Mouse (Mus musculus) lung, embryonic 15.5 days (tissue): ENCODE measurements around the gene Slc15a4. TPM values are rescaled to one million over a fixed set of nuclear protein-coding genes. Genes with fewer than 3 reads are reported as not detected.

ENCODE experiments used
- ATAC-seq: fragments of 200-750 bp; cut with Nextera tagmentation; 2 replicates; pipeline ENCODE4 v1.8.0; 2017; ENCODE audit warnings: moderate number of reproducible peaks, borderline replicate concordance; ENCODE audit not compliant: low FRiP score, low TSS enrichment; ENCODE audit errors: extremely low read depth
- H3K27ac ChIP-seq: fragments of 300-500 bp; sonication (generic); 2 replicates; pipeline ENCODE4 v1.5.1; 2015; ENCODE audit warnings: moderate library complexity, mild to moderate bottlenecking, inconsistent platforms
- H3K27me3 ChIP-seq: fragments of 300-500 bp; sonication (generic); 2 replicates; pipeline ENCODE4 v1.6.1; 2015; ENCODE audit warnings: inconsistent platforms
- H3K36me3 ChIP-seq: fragments of 300-500 bp; sonication (generic); 2 replicates; pipeline ENCODE4 v1.6.1; 2015; ENCODE audit warnings: inconsistent platforms
- H3K4me1 ChIP-seq: fragments of 300-500 bp; sonication (generic); 2 replicates; pipeline ENCODE4 v1.6.1; 2015; ENCODE audit warnings: inconsistent platforms
- H3K4me2 ChIP-seq: fragments of 300-500 bp; sonication (generic); 2 replicates; pipeline ENCODE4 v1.6.1; 2015; ENCODE audit warnings: inconsistent platforms, mild to moderate bottlenecking, moderate library complexity
- H3K4me3 ChIP-seq: fragments of 300-500 bp; sonication (generic); 2 replicates; pipeline ENCODE4 v1.5.1; 2015; ENCODE audit warnings: mild to moderate bottlenecking, inconsistent platforms
- H3K9ac ChIP-seq: fragments of 300-500 bp; sonication (generic); 2 replicates; pipeline ENCODE4 v1.6.1; 2015; ENCODE audit warnings: inconsistent platforms
- H3K9me3 ChIP-seq: fragments of 300-500 bp; sonication (generic); 2 replicates; pipeline ENCODE4 v1.6.1; 2016; ENCODE audit warnings: inconsistent platforms
- WGBS: fragments of 180-500 bp; shearing (Covaris S2); methylation state at CpG from one replicate; pipeline ENCODE4 v1.1.7; 2015; 5-methylcytosine and 5-hydroxymethylcytosine counted together
- polyA plus RNA-seq: library from polyadenylated mRNA; unstranded; fragments of >200 nt; fragmentation: Nextera tagmentation; extraction: Ambion mirVana; gene quantifications from 2 replicates; pipeline ENCODE4 v1.2.1, GENCODE M21; 2015

The Slc15a4 gene
- 25.5 and 29.0 TPM in 2 replicates for polyA plus RNA-seq

GRCm38 (mm10) chr5:127632167-127633145, at the start of gene Slc15a4, which contains the start of gene Glt1d1:
Gene Slc15a4 (minus strand): TSS chr5:127632897.
Gene Glt1d1 (plus strand): TSS chr5:127632262.
- 0 out of 2 replicates have a peak, but pooled peaks cover 6% of the 10 kb centered on the region for H3K4me1 ChIP-seq
- WGBS: under 1% methylated on average over 62 of the region's 62 CpGs
- H3K4me3 ChIP-seq: peak within 1 kb of the TSS; percentile 42
- 0 out of 2 replicates have a peak, but pooled peaks have one; percentile 35 for ATAC-seq
- no peaks in the 10 kb centered on the region for H3K36me3 ChIP-seq
- H3K4me2 ChIP-seq: peak within 1 kb of the TSS; percentile 79
- peaks cover 38% of the 10 kb centered on the region for H3K27me3 ChIP-seq
- peak within 1 kb of the TSS; percentile 27 for H3K9ac ChIP-seq
- no peak within 1 kb of the TSS for H3K27ac ChIP-seq
- H3K9me3 ChIP-seq: no peaks in the 10 kb centered on the region

DNA sequence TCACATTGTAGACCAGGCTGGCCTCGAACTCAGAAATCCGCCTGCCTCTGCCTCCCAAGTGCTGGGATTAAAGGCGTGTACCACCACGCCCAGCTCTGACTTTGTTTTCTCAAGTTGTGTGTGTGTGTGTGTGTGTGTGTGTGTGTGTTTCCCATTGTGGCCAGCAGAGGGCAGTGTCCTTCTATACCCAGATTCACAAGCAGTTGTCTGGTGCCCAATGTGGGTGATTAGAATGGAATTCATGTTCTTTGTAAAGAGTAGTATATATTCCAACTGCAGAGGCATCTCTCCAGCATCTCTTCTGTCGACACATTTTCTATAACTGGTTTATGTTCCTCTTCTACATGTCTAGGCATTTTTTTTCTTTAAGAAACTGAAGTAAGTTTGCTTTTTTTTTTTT, 45.8 kb upstream of the Slc15a4 start:
- WGBS: 93% methylated on average over 5 of the region's 5 CpGs
- no peak for ATAC-seq
- no peak overlapping the region for H3K4me3 ChIP-seq

DNA sequence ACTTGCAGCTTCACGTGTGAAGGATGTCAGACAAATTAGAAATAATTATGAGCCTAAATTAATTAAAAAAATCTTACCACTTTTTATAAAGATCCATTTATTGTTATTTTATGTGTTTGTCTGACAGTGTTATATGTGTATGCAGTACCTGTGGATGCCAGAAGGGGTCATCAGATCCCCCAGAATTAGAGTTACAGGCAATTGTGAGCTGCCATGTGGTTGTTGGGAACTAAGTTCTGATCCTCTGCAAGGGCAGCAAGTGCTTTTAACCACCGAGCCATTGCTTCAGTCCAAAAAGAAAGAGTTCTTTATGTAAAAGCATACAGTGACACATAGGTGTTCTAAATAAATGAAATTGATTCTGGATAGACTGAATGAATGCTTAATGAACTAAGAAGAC, 44.9 kb upstream of the Slc15a4 start:
- no peaks in the 10 kb centered on the region for H3K27me3 ChIP-seq
- no peaks in the 10 kb centered on the region for H3K4me1 ChIP-seq
- no peaks in the 10 kb centered on the region for H3K9me3 ChIP-seq
- no peaks in the 10 kb centered on the region for H3K36me3 ChIP-seq
- WGBS: 87% methylated on average over 2 of the region's 2 CpGs
- no peak overlapping the region for H3K4me2 ChIP-seq
- no peak overlapping the region for H3K4me3 ChIP-seq
- H3K27ac ChIP-seq: no peak overlapping the region
- no peak for ATAC-seq
- no peak overlapping the region for H3K9ac ChIP-seq

More for the DNA sequence above, 45.8 kb upstream of the Slc15a4 start:
- no peak overlapping the region for H3K9ac ChIP-seq
- no peaks in the 10 kb centered on the region for H3K27me3 ChIP-seq
- no peaks in the 10 kb centered on the region for H3K36me3 ChIP-seq
- no peaks in the 10 kb centered on the region for H3K9me3 ChIP-seq
- H3K4me2 ChIP-seq: no peak overlapping the region
- H3K4me1 ChIP-seq: no peaks in the 10 kb centered on the region
- H3K27ac ChIP-seq: no peak overlapping the region

DNA sequence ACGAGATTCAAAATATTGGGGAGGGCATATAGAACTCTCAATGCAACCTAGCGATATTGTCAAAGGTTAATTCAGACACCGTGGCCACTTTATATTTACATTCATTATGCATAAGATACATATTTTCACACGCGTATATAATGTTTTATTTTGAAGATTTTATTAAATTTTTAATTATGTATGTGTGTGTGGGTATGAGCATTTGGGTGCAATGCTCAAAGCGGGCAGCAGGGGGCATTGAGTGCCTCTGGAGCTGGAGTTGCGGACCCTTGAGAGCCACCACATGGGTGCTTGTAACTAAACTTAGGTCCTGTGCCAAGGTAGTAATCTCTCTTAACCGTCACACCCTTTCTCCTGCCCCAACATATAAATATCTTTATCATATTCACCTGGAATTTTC, 41.2 kb upstream of the Slc15a4 start:
- Histone ChIP-seq H3K4me2 (no peak overlapping the region), H3K4me3 (no peak overlapping the region), H3K27me3 (no peaks in the 10 kb centered on the region), H3K9me3 (no peaks in the 10 kb centered on the region), H3K27ac (no peak overlapping the region), H3K36me3 (no peaks in the 10 kb centered on the region), H3K9ac (no peak overlapping the region), H3K4me1 (no peaks in the 10 kb centered on the region)
- no peak for ATAC-seq
- 88% methylated on average over 8 of the region's 8 CpGs for WGBS

DNA sequence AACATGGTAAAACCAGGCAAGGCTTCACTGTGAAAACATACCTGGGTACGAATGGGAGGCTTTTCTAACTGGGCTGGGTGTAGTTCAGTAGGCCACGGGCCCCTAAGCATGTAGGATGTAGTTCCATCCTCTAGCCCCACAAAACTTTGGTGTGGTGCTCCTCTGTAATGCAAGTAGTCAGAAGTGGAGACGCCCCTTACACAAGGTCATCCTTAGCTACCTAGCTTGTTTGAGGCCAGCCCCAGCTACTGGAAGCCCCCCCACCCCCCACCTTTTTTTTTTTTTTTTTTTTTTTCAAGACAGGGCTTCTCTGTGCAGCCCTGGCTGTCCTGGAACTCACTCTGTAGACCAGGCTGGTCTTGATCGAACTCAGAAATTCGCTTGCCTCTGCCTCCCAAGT, 28.3 kb upstream of the Slc15a4 start:
- Histone ChIP-seq H3K36me3 (no peaks in the 10 kb centered on the region), H3K9me3 (no peaks in the 10 kb centered on the region), H3K27me3 (no peaks in the 10 kb centered on the region), H3K27ac (no peak overlapping the region), H3K9ac (no peak overlapping the region), H3K4me1 (no peaks in the 10 kb centered on the region), H3K4me3 (no peak overlapping the region), H3K4me2 (no peak overlapping the region)
- no peak for ATAC-seq
- WGBS: 84% methylated on average over 5 of the region's 5 CpGs

DNA sequence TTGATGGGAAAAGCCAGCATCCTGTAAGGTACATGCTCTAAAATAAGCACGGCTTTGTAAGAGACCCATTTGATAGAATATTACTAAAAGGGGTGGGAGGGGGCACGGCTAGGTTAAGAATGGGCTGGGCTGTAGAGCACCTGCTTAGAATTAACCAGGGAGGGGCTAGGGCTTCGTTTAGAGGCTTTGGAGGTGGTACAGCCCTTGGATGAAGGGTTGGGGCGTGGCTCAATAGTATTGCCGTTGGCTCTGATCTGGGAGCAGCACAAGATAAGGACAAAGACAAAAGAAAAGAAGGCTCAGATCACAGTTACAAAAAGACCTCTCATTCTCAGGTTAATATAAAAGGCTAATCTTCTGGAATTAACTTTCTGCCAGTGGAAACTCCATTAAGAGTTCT, 27.6 kb upstream of the Slc15a4 start:
- WGBS: 72% methylated on average over 5 of the region's 5 CpGs
- H3K4me2 ChIP-seq: no peak overlapping the region
- H3K36me3 ChIP-seq: no peaks in the 10 kb centered on the region
- no peak for ATAC-seq
- H3K9ac ChIP-seq: no peak overlapping the region
- no peaks in the 10 kb centered on the region for H3K4me1 ChIP-seq
- no peak overlapping the region for H3K27ac ChIP-seq
- no peaks in the 10 kb centered on the region for H3K9me3 ChIP-seq
- H3K27me3 ChIP-seq: no peaks in the 10 kb centered on the region
- no peak overlapping the region for H3K4me3 ChIP-seq

DNA sequence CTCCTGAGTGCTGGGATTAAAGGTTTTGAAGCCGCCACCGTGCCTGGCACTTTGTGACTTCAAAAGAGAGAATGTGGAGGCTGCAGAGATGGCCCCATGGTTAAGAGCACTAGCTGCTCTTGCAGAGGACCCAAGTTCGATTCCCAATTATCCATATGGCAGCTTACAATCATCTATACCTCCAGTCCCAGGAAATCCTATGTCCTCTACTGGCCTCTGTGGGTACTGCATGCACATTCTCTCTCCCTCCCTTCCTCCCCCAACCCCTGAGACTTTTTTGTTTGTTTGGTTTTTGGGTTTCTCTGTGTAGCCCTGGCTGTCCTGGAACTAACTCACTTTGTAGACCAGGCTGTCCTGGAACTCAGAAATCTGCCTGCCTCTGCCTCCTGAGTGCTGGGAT, 26.6 kb upstream of the Slc15a4 start:
- H3K27ac ChIP-seq: no peak overlapping the region
- H3K4me3 ChIP-seq: no peak overlapping the region
- no peaks in the 10 kb centered on the region for H3K36me3 ChIP-seq
- no peak overlapping the region for H3K9ac ChIP-seq
- H3K4me1 ChIP-seq: no peaks in the 10 kb centered on the region
- ATAC-seq: no peak
- no peaks in the 10 kb centered on the region for H3K27me3 ChIP-seq
- WGBS: 77% methylated on average over 3 of the region's 3 CpGs
- no peak overlapping the region for H3K4me2 ChIP-seq
- H3K9me3 ChIP-seq: no peaks in the 10 kb centered on the region

- H3K4me1 ChIP-seq: no peaks in the 10 kb centered on the region
- H3K36me3 ChIP-seq: no peaks in the 10 kb centered on the region
- no peak for ATAC-seq
- WGBS: 68% methylated on average over 2 of the region's 2 CpGs
- H3K27me3 ChIP-seq: no peaks in the 10 kb centered on the region
- H3K27ac ChIP-seq: no peak overlapping the region
- H3K4me2 ChIP-seq: no peak overlapping the region
- H3K9me3 ChIP-seq: no peaks in the 10 kb centered on the region
- no peak overlapping the region for H3K9ac ChIP-seq
- no peak overlapping the region for H3K4me3 ChIP-seq
Observed at GRCm38 (mm10) chr5:127658257-127658656, 25.6 kb upstream of the Slc15a4 start.

- H3K36me3 ChIP-seq: no peaks in the 10 kb centered on the region
- ATAC-seq: no peak
- no peaks in the 10 kb centered on the region for H3K4me1 ChIP-seq
- H3K4me3 ChIP-seq: no peak overlapping the region
- no peak overlapping the region for H3K4me2 ChIP-seq
- no peaks in the 10 kb centered on the region for H3K9me3 ChIP-seq
- no peaks in the 10 kb centered on the region for H3K27me3 ChIP-seq
- H3K27ac ChIP-seq: no peak overlapping the region
- H3K9ac ChIP-seq: no peak overlapping the region
Observed at GRCm38 (mm10) chr5:127649077-127649476, 16.4 kb upstream of the Slc15a4 start.

GRCm38 (mm10) chr5:127648046-127648445, 15.3 kb upstream of the Slc15a4 start:
- Histone ChIP-seq H3K4me1 (no peaks in the 10 kb centered on the region), H3K27me3 (no peaks in the 10 kb centered on the region), H3K9me3 (no peaks in the 10 kb centered on the region), H3K27ac (no peak overlapping the region), H3K36me3 (no peaks in the 10 kb centered on the region), H3K4me3 (no peak overlapping the region), H3K9ac (no peak overlapping the region), H3K4me2 (no peak overlapping the region)
- ATAC-seq: no peak
- 63% methylated on average over 6 of the region's 6 CpGs for WGBS

GRCm38 (mm10) chr5:127641185-127641958, 8.7 kb upstream of the Slc15a4 start:
- ATAC-seq: no peak
- Histone ChIP-seq H3K27me3 (no peaks in the 10 kb centered on the region), H3K4me3 (no peak overlapping the region), H3K4me2 (no peak overlapping the region), H3K4me1 (no peaks in the 10 kb centered on the region), H3K9ac (no peak overlapping the region), H3K36me3 (no peaks in the 10 kb centered on the region), H3K27ac (no peak overlapping the region), H3K9me3 (no peaks in the 10 kb centered on the region)
- WGBS: 91% methylated on average over 15 of the region's 15 CpGs

GRCm38 (mm10) chr5:127640359-127640758, 7.7 kb upstream of the Slc15a4 start:
- no peaks in the 10 kb centered on the region for H3K9me3 ChIP-seq
- H3K36me3 ChIP-seq: no peaks in the 10 kb centered on the region
- H3K4me3 ChIP-seq: no peak overlapping the region
- no peaks in the 10 kb centered on the region for H3K27me3 ChIP-seq
- H3K27ac ChIP-seq: no peak overlapping the region
- WGBS: 87% methylated on average over 3 of the region's 3 CpGs
- H3K4me1 ChIP-seq: no peaks in the 10 kb centered on the region
- no peak for ATAC-seq
- no peak overlapping the region for H3K9ac ChIP-seq
- H3K4me2 ChIP-seq: no peak overlapping the region
